Mouse (Mus musculus): ENCODE measurements around the gene Rad9b. TPM values are rescaled to one million over a fixed set of nuclear protein-coding genes. Genes with fewer than 3 reads are reported as not detected.

Rad9b gene
- 8.7 and 10.8 TPM in 2 replicates for polyA plus RNA-seq (2012; rRNA removed)

- DNase-seq (ENCODE audit: extremely low spot score in 1 of 2, low spot score in 1 of 2): peak; percentile 91 to 99
Measured at GRCm38 (mm10) chr5:122353807-122354491, at the start of gene Rad9b, which contains the start of gene Vps29. Gene Rad9b (minus strand): TSS chr5:122354233. Gene Vps29 (plus strand): TSS chr5:122354369.

- no peak for DNase-seq (ENCODE audit: extremely low spot score in 1 of 2, low spot score in 1 of 2)
Measured at GRCm38 (mm10) chr5:122403362-122403761, 49.3 kb upstream of the Rad9b start.

GRCm38 (mm10) chr5:122402772-122403171, 48.7 kb upstream of the Rad9b start:
- DNase-seq (ENCODE audit: extremely low spot score in 1 of 2, low spot score in 1 of 2): peak; percentile 62 to 68

- no peak for DNase-seq (ENCODE audit: extremely low spot score in 1 of 2, low spot score in 1 of 2)
Measured at GRCm38 (mm10) chr5:122402160-122402559, 48.1 kb upstream of the Rad9b start.

- peak in 1 of 2 experiments; percentile 85 for DNase-seq (ENCODE audit: extremely low spot score in 1 of 2, low spot score in 1 of 2)
Measured at GRCm38 (mm10) chr5:122401303-122401640, 47.2 kb upstream of the Rad9b start.

GRCm38 (mm10) chr5:122400628-122401302, 46.7 kb upstream of the Rad9b start:
- DNase-seq (ENCODE audit: extremely low spot score in 1 of 2, low spot score in 1 of 2): peak in 1 of 2 experiments; percentile 67

- no peak for DNase-seq (ENCODE audit: extremely low spot score in 1 of 2, low spot score in 1 of 2)
Measured at GRCm38 (mm10) chr5:122399871-122400270, 45.8 kb upstream of the Rad9b start.

- DNase-seq (ENCODE audit: extremely low spot score in 1 of 2, low spot score in 1 of 2): no peak
Measured at GRCm38 (mm10) chr5:122397495-122397894, 43.5 kb upstream of the Rad9b start.

GRCm38 (mm10) chr5:122396791-122397190, 42.8 kb upstream of the Rad9b start:
- DNase-seq (ENCODE audit: extremely low spot score in 1 of 2, low spot score in 1 of 2): no peak

GRCm38 (mm10) chr5:122393887-122394286, 39.9 kb upstream of the Rad9b start:
- peak in 1 of 2 experiments; percentile 81 for DNase-seq (ENCODE audit: extremely low spot score in 1 of 2, low spot score in 1 of 2)

- no peak for DNase-seq (ENCODE audit: extremely low spot score in 1 of 2, low spot score in 1 of 2)
Measured at GRCm38 (mm10) chr5:122392227-122393004, 38.4 kb upstream of the Rad9b start.

- DNase-seq (ENCODE audit: extremely low spot score in 1 of 2, low spot score in 1 of 2): peak; percentile 69 to 95
Measured at GRCm38 (mm10) chr5:122391786-122392180, 37.8 kb upstream of the Rad9b start, which contains the start of gene Arpc3. Gene Arpc3 (plus strand): TSS chr5:122391878.

GRCm38 (mm10) chr5:122391178-122391785, 37.2 kb upstream of the Rad9b start:
- DNase-seq (ENCODE audit: extremely low spot score in 1 of 2, low spot score in 1 of 2): no peak

GRCm38 (mm10) chr5:122390671-122391070, 36.6 kb upstream of the Rad9b start:
- DNase-seq (ENCODE audit: extremely low spot score in 1 of 2, low spot score in 1 of 2): no peak

GRCm38 (mm10) chr5:122390006-122390405, 36.0 kb upstream of the Rad9b start:
- no peak for DNase-seq (ENCODE audit: extremely low spot score in 1 of 2, low spot score in 1 of 2)

- peak; percentile 73 to 89 for DNase-seq (ENCODE audit: extremely low spot score in 1 of 2, low spot score in 1 of 2)
Measured at GRCm38 (mm10) chr5:122379374-122380155, 25.5 kb upstream of the Rad9b start.

GRCm38 (mm10) chr5:122378171-122378570, 24.1 kb upstream of the Rad9b start:
- DNase-seq (ENCODE audit: extremely low spot score in 1 of 2, low spot score in 1 of 2): no peak

- DNase-seq (ENCODE audit: extremely low spot score in 1 of 2, low spot score in 1 of 2): no peak
Measured at GRCm38 (mm10) chr5:122377101-122377833, 23.2 kb upstream of the Rad9b start.

- DNase-seq (ENCODE audit: extremely low spot score in 1 of 2, low spot score in 1 of 2): no peak
Measured at GRCm38 (mm10) chr5:122372878-122373277, 18.8 kb upstream of the Rad9b start.

Measured in frontal cortex, adult 2 months (tissue).